Mouse (Mus musculus): Measurements from ENCODE around the gene Gm10570. TPM values are rescaled to one million over a fixed set of nuclear protein-coding genes. Genes with fewer than 3 reads are reported as not detected.

Gene Gm10570
- polyA plus RNA-seq, 1 experiment = 0.25 TPM

DNA sequence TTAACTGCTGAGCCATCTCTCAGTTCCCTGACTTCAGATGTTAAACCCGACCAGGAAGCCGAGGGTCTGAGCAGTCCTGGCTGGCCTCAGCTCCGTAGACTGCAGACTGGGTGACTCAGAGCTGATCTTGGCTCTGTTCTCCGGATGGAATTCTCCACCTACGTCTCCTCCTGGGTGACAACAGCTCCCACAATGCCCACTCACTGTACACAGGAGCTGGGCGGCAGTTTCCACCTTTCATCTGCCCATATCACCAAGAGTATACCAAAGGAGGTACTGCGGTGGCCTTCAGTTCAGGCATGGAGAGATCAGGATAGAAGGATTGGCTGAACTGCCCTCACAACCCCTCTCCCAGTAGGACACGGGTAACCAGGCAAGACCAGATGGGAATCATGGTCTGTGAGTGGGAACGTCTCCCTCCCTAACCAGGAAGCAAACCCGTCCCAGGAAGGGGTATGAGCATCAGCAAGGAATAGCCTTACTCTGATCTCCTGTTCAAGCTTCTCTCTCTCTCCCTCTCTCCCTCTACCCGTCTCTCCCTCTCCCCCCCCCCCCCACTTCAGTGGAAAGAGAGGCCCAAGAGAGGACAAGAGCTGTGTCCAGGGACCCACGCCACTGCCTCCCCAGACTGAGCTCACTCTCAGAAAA is 34.7 kb downstream of the Gm10570 start:
- H3K4me1 ChIP-seq (ENCODE audit: control insufficient read depth, insufficient read depth, low read length) = no peaks in the 10 kb centered on the region
- no peak overlapping the region for H3K4me3 ChIP-seq (ENCODE audit: insufficient read depth, low read depth, low read length)
- DNase-seq = no peak
- no peaks in the 10 kb centered on the region for H3K36me3 ChIP-seq (ENCODE audit: control insufficient read depth, insufficient read depth, low read length)
- 25% methylated on average over 12 of the region's 12 CpGs for WGBS
- TF ChIP-seq CTCF (conservative IDR thresholded peaks at IDR 0.05; ENCODE audit: insufficient read depth, insufficient read length, low read depth, low read length) = no peak
- no peak for TF ChIP-seq POLR2A (IDR thresholded peaks at IDR 0.05; ENCODE audit: low read depth, low read length)
- H3K27me3 ChIP-seq (replicated peaks; ENCODE audit: control insufficient read depth, insufficient read depth, low read length) = no peaks in the 10 kb centered on the region
- H3K27ac ChIP-seq (ENCODE audit: insufficient read depth, low read depth, low read length) = no peak overlapping the region

DNA sequence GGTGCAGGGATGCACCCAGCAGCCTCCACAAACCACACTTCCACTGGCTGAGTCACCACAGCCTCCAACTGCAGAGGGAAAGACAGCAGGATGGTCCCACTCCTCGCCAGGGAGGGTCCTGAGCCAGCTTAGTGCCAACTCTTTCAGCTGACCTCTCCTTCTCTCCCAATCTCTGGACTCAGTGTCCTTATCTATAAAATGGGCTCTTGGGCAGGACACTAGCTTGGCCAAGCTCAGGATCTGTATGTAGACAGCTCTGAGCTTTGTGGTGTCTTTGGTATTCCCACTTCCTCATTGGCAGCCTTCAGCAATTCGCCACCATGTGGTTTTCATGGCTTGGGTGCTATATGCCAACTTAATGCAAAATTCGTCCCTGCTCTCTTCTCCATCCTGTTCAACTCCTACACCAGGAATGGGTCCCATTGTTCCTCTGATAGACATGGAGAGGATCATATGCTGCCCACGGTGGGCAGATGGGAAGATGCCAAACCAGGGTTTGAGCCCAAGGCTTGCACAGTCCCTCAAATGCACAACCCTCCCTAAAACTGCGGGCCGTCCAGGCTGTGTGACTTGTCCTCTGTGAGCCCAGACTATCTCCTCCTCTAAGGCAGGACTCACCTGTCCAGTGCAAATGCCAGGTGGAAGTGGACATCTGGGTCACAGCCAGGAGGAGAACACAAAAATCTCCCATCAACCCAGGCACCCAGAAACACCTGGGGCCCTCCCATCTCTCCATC is 37.7 kb downstream of the Gm10570 start:
- no peak for DNase-seq
- TF ChIP-seq CTCF (conservative IDR thresholded peaks at IDR 0.05; ENCODE audit: insufficient read depth, insufficient read length, low read depth, low read length) (no peak), POLR2A (IDR thresholded peaks at IDR 0.05; ENCODE audit: low read depth, low read length) (no peak)
- WGBS = 89% methylated on average over 6 of the region's 6 CpGs
- no peak overlapping the region for H3K27ac ChIP-seq (ENCODE audit: insufficient read depth, low read depth, low read length)
- H3K4me1 ChIP-seq (ENCODE audit: control insufficient read depth, insufficient read depth, low read length) = peaks cover 12% of the 10 kb centered on the region
- H3K27me3 ChIP-seq (replicated peaks; ENCODE audit: control insufficient read depth, insufficient read depth, low read length) = no peaks in the 10 kb centered on the region
- H3K36me3 ChIP-seq (ENCODE audit: control insufficient read depth, insufficient read depth, low read length) = no peaks in the 10 kb centered on the region
- no peak overlapping the region for H3K4me3 ChIP-seq (ENCODE audit: insufficient read depth, low read depth, low read length)

DNA sequence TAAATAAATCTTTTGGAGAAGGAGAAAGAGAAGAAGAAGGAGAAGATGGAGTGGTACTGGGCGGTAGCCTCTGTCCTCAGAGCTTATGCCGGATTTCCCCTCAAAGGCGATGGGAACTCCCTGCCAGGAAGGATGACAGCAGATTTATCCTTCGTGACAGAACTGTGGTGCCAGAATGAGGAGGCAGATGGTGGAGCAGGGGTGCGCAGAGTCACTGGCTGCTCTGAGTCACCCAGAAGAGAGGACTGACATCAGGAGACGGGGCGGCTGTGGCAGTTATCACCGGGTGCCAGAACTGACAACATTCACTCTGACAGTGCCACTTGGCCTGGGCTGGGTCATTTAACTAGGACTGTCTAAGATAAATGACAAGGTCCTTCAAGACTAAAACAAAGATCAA is 38.4 kb downstream of the Gm10570 start:
- Histone ChIP-seq H3K27ac (ENCODE audit: insufficient read depth, low read depth, low read length) (no peak overlapping the region), H3K36me3 (ENCODE audit: control insufficient read depth, insufficient read depth, low read length) (no peaks in the 10 kb centered on the region), H3K27me3 (replicated peaks; ENCODE audit: control insufficient read depth, insufficient read depth, low read length) (no peaks in the 10 kb centered on the region), H3K4me1 (ENCODE audit: control insufficient read depth, insufficient read depth, low read length) (peaks cover 12% of the 10 kb centered on the region), H3K4me3 (ENCODE audit: insufficient read depth, low read depth, low read length) (no peak overlapping the region)
- no peak for TF ChIP-seq POLR2A (IDR thresholded peaks at IDR 0.05; ENCODE audit: low read depth, low read length)
- no peak for TF ChIP-seq CTCF (conservative IDR thresholded peaks at IDR 0.05; ENCODE audit: insufficient read depth, insufficient read length, low read depth, low read length)
- WGBS = 87% methylated on average over 8 of the region's 8 CpGs
- DNase-seq = no peak

DNA sequence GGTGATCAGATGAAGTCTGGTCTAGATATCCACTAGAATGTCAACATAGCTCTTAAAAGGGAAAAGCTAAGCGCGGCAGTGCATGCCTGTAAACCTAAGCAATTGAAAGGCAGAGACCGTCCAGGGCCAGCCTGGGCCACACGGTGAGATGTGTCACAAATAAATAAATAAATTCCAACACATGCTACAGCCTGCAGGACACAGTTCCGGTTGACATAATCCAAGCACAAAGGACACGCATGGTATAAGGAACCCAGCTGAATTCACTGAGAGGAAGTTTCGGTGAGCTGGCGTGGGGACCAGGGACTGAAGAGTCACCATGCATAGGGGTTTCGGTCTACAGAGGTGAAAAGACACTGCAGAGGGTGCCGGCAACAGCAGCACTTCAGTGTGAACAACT is 39.7 kb downstream of the Gm10570 start:
- no peaks in the 10 kb centered on the region for H3K27me3 ChIP-seq (replicated peaks; ENCODE audit: control insufficient read depth, insufficient read depth, low read length)
- no peaks in the 10 kb centered on the region for H3K36me3 ChIP-seq (ENCODE audit: control insufficient read depth, insufficient read depth, low read length)
- peaks cover 12% of the 10 kb centered on the region for H3K4me1 ChIP-seq (ENCODE audit: control insufficient read depth, insufficient read depth, low read length)
- DNase-seq = no peak
- no peak for TF ChIP-seq POLR2A (IDR thresholded peaks at IDR 0.05; ENCODE audit: low read depth, low read length)
- no peak for TF ChIP-seq CTCF (conservative IDR thresholded peaks at IDR 0.05; ENCODE audit: insufficient read depth, insufficient read length, low read depth, low read length)
- WGBS = 85% methylated on average over 10 of the region's 10 CpGs
- no peak overlapping the region for H3K4me3 ChIP-seq (ENCODE audit: insufficient read depth, low read depth, low read length)
- H3K27ac ChIP-seq (ENCODE audit: insufficient read depth, low read depth, low read length) = no peak overlapping the region

DNA sequence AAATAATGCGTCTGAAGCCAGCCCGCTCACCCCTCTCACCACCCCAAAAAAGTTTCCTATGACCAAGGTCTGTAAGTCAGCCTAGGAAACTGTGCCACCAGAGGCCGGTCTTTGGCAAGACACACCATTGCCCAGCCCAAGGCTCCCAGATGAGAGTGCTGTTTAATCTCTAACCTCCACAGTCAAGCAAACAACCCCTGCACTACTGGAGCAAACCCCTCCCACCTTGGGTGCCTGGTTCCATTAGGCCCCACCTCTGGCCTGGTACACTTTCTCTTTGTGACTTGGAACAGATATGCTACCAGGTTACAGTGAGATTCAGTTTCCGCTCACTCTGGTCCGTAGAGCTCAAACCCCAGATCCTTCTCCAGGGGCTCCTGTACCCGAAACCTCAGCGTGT is 41.4 kb downstream of the Gm10570 start:
- DNase-seq = peak; percentile 90
- no peak overlapping the region; the same call in 1 of the 2 replicates for H3K27ac ChIP-seq (ENCODE audit: insufficient read depth, low read depth, low read length)
- H3K4me1 ChIP-seq (ENCODE audit: control insufficient read depth, insufficient read depth, low read length) = peaks cover 12% of the 10 kb centered on the region
- 52% methylated on average over 7 of the region's 7 CpGs for WGBS
- TF ChIP-seq POLR2A (IDR thresholded peaks at IDR 0.05; ENCODE audit: low read depth, low read length) (no peak), CTCF (conservative IDR thresholded peaks at IDR 0.05; ENCODE audit: insufficient read depth, insufficient read length, low read depth, low read length) (0 out of 2 replicates have a peak, but pooled peaks have one; percentile 7)
- H3K27me3 ChIP-seq (replicated peaks; ENCODE audit: control insufficient read depth, insufficient read depth, low read length) = no peaks in the 10 kb centered on the region
- no peak overlapping the region for H3K4me3 ChIP-seq (ENCODE audit: insufficient read depth, low read depth, low read length)
- no peaks in the 10 kb centered on the region for H3K36me3 ChIP-seq (ENCODE audit: control insufficient read depth, insufficient read depth, low read length)

DNA sequence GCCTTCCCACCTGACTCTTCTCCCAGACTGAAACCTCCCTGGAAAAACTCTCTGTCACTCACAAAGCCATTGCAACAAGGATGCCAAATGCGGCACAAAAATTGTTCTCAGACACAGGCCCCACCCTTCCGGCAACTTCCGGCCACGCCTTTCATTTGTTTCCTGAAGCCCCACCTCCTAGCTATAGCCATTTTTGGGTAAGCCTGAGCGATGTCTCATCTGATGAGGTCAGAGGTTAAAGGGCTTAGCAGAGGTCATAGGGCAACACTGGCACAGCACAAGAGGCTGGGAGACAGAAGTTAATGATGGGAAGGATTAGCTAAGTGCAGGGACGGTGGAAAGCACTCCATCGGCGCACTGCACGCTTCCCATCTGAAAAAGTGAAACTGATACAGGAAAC is 41.9 kb downstream of the Gm10570 start:
- Histone ChIP-seq H3K36me3 (ENCODE audit: control insufficient read depth, insufficient read depth, low read length) (no peaks in the 10 kb centered on the region), H3K4me1 (ENCODE audit: control insufficient read depth, insufficient read depth, low read length) (peaks cover 12% of the 10 kb centered on the region), H3K4me3 (ENCODE audit: insufficient read depth, low read depth, low read length) (no peak overlapping the region), H3K27me3 (replicated peaks; ENCODE audit: control insufficient read depth, insufficient read depth, low read length) (no peaks in the 10 kb centered on the region), H3K27ac (ENCODE audit: insufficient read depth, low read depth, low read length) (no peak overlapping the region)
- TF ChIP-seq CTCF (conservative IDR thresholded peaks at IDR 0.05; ENCODE audit: insufficient read depth, insufficient read length, low read depth, low read length) (no peak), POLR2A (IDR thresholded peaks at IDR 0.05; ENCODE audit: low read depth, low read length) (no peak)
- WGBS = 47% methylated on average over 9 of the region's 9 CpGs
- DNase-seq = peak; percentile 15

DNA sequence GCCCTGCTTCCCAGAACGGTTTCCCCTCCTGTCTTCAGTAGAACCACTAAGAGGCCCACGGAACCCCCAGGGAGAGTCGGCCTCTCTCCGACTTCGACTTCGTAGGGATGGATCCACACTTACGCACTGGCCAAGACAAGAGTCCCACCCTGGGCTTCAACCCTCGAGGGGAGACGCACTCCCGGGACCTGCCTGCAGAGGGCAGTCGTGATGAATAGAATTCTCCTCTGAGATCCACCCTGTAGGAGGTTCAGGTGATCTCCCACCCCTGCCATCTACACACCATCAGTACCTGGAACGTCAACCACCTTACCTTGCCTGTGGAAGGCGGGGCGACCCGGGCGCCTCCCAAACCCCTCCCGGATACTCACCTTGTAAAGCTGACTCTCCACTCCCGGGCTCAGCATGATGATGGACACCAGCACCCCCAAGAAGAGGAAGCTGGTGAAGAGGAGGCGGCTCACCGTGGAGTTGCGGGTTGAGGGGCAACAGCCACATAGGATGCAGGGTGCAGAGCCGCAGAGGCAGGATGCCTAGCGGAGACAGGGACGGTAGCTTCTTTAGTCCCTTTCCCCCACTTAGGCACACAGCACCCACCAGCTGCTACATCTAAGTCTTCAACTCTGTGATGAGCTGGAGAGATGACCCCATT is 43.6 kb downstream of the Gm10570 start:
- TF ChIP-seq CTCF (conservative IDR thresholded peaks at IDR 0.05; ENCODE audit: insufficient read depth, insufficient read length, low read depth, low read length) (peak; percentile 80), POLR2A (IDR thresholded peaks at IDR 0.05; ENCODE audit: low read depth, low read length) (no peak)
- no peaks in the 10 kb centered on the region for H3K27me3 ChIP-seq (replicated peaks; ENCODE audit: control insufficient read depth, insufficient read depth, low read length)
- H3K36me3 ChIP-seq (ENCODE audit: control insufficient read depth, insufficient read depth, low read length) = no peaks in the 10 kb centered on the region
- peak; percentile 58 for DNase-seq
- peaks cover 12% of the 10 kb centered on the region for H3K4me1 ChIP-seq (ENCODE audit: control insufficient read depth, insufficient read depth, low read length)
- no peak overlapping the region for H3K27ac ChIP-seq (ENCODE audit: insufficient read depth, low read depth, low read length)
- no peak overlapping the region for H3K4me3 ChIP-seq (ENCODE audit: insufficient read depth, low read depth, low read length)
- 21% methylated on average over 24 of the region's 24 CpGs for WGBS

All from kidney, adult 2 months (tissue).